Mouse (Mus musculus) embryo, embryonic 11 days (tissue): ENCODE data around the gene Ipo11.
A peak's percentile ranks its signal among the peaks of the same experiment; 100 is the strongest.

ENCODE experiments used
- DNase-seq: peaks from one replicate; pipeline ENCODE4 v3.0.0-alpha.2; 2015

Gene Ipo11

GRCm38 (mm10) chr13:106813087-106813486 is 123.7 kb downstream of the Ipo11 start:
- DNase-seq, result no peak

GRCm38 (mm10) chr13:106810156-106810555 is 126.6 kb downstream of the Ipo11 start:
- no peak for DNase-seq

GRCm38 (mm10) chr13:106808821-106809220 is 127.9 kb downstream of the Ipo11 start:
- DNase-seq, result no peak

GRCm38 (mm10) chr13:106808315-106808714 is 128.4 kb downstream of the Ipo11 start:
- DNase-seq, result no peak

- no peak for DNase-seq
Measured at GRCm38 (mm10) chr13:106807303-106807702, 129.5 kb downstream of the Ipo11 start.

- DNase-seq, result no peak
Measured at GRCm38 (mm10) chr13:106805146-106805545, 131.6 kb downstream of the Ipo11 start.

- no peak for DNase-seq
Measured at GRCm38 (mm10) chr13:106798026-106798425, 138.7 kb downstream of the Ipo11 start.

- no peak for DNase-seq
Measured at GRCm38 (mm10) chr13:106788817-106789216, 147.9 kb downstream of the Ipo11 start.

GRCm38 (mm10) chr13:106768807-106769206 is 168.0 kb downstream of the Ipo11 start:
- no peak for DNase-seq

GRCm38 (mm10) chr13:106762611-106763010 is 174.1 kb downstream of the Ipo11 start:
- no peak for DNase-seq

- no peak for DNase-seq
Measured at GRCm38 (mm10) chr13:106761661-106762060, 175.1 kb downstream of the Ipo11 start.

GRCm38 (mm10) chr13:106760232-106760875 is 176.4 kb downstream of the Ipo11 start:
- peak; percentile 12 for DNase-seq

- DNase-seq, result no peak
Measured at GRCm38 (mm10) chr13:106755892-106756291, 180.9 kb downstream of the Ipo11 start.

GRCm38 (mm10) chr13:106754216-106754615 is 182.5 kb downstream of the Ipo11 start:
- no peak for DNase-seq

GRCm38 (mm10) chr13:106751951-106752350 is 184.8 kb downstream of the Ipo11 start:
- no peak for DNase-seq

- DNase-seq, result no peak
Measured at GRCm38 (mm10) chr13:106746823-106747222, 189.9 kb downstream of the Ipo11 start.

- no peak for DNase-seq
Measured at GRCm38 (mm10) chr13:106745201-106745600, 191.6 kb downstream of the Ipo11 start.
